Mouse (Mus musculus) CD8-positive naive resting alpha-beta T cell, adult 2 months (primary cell): Measurements from ENCODE around the gene Sf3b3.
"Not testable (repeated sequence)": the region's sequence is repeated elsewhere in the genome, so short reads cannot be mapped to it uniquely, and the experiment has no call there.

Experiments used
- DNase-seq, 2 experiments: peaks; one replicate each; pipeline ENCODE4 v3.0.0; 2022; ENCODE audit warnings: low read depth in 2 of 2, low spot score in 2 of 2

The Sf3b3 gene

DNA sequence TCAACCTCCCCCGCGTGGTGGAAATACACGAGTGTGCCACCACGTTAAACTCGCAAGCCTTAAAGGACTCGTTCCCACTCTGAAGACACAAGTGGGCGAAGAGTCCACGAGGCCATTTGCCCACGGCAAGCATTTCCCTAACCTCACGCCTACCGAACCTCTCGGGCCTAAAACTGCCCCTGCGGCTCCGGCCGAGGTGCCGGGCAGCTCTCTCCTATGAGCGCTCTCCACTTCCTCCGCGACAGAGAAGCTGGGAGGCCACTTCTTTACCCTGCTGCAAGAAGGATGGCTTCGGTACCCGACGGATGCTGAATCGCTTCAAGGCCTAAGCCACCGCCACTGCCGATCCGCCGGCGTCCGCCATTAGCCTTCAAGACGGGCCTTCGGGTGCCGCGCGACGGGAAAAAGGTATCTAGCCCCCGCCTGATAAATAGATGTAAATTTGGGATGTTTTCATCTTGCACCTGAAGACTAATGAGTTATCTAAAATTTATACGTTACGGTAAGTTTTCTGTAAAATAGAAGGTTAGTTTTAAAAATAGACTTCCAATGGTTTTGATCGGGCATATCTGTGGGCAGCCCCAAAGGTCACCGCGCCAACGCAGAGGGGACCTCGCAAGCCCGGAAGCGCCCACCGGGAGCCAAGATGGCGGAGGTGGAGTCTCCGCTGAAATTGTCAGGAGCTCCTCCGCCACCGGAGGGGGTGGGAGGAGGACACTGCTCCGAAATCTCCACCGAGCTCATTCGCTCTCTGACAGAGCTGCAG is at the start of gene Sf3b3, which contains the start of gene Cog4:
Gene Sf3b3, minus strand, starts transcription at position 383 of the 766 bp plus-strand sequence.
Gene Cog4, plus strand, starts transcription at position 196 of the 766 bp plus-strand sequence.
- peak; percentile 83 to 85 for DNase-seq

DNA sequence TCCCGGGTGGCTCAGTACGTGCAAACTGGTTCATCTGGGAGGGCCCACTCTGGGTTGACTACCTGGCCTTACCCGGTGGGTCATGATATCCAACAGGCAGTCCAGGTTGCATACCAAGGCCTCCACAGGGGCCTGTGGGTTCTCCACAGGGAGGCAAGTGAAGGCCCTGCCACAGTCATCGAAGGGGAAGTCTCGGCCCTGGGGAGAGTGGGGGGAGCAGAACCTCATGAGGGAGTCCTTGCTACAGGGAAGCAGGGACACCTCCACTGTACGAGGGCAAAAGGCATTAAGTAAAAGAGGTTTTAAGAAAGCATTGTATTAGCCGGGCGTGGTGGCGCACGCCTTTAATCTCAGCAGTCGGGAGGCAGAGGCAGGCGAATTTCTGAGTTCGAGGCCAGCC is 49.2 kb upstream of the Sf3b3 start:
- DNase-seq = no peak

DNA sequence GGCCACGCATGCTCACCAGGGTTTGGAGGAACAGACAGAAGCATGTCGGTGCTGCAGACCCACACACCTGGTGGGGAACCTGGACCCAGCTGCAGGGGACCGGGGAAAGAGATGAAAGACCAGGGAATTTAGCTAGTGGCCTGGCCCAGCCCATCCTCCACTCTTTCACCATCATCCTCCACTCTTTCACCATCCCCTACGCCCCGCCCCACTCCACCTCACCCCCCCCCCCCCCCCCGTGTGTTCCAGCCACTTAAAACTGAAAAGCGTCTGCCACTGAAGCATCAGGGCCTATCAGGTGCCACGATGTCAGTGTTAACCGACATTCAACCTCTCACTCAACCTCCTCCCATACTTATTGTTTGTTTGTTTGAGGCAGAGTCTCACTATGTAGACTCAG is 48.7 kb upstream of the Sf3b3 start:
- DNase-seq = no peak

- no peak for DNase-seq
Observed at GRCm38 (mm10) chr8:110894851-110895250, 48.3 kb upstream of the Sf3b3 start.

DNA sequence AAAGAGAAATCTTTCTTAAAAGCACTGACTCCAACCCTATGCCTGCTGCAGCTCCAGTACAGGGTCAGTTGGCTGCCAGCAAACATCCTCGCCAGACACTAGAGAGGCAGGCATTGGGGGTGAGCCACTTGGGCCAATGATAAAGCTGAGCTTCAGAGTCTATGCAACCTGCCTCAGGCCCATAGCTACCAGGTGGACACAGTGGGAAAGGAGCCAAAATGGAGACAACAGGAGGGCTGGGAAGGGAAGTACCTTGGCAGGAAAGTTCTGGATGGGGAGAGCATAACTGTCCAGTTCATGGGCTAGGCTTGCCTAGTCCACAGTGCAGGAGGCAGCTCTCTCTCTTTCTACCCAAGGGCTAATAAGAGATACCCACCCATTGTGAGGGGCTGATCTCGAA is 46.3 kb upstream of the Sf3b3 start:
- DNase-seq = no peak

DNA sequence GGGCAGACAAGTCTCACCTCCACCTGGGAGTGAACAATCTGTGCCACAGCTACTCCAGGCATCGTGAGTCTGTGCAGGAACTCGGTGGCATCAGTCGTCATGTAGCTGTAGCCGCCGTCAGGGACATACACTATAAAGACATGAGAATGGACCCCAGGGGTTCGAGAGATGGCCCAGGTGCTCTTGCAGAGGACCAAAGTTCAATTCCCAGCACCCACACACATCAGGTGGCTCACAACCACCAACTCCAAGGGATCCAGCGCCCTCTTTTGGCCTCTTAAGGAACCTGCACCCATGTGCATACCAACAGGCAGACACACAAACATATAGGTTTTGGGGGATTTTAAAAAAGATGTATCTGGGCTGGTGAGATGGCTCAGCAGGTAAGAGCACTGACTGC is 45.5 kb upstream of the Sf3b3 start:
- DNase-seq = no peak

- DNase-seq = no peak
Observed at GRCm38 (mm10) chr8:110889904-110890470, 43.4 kb upstream of the Sf3b3 start.

GRCm38 (mm10) chr8:110888860-110889259 is 42.3 kb upstream of the Sf3b3 start:
- DNase-seq = no peak

- DNase-seq = no peak
Observed at GRCm38 (mm10) chr8:110888441-110888840, 41.9 kb upstream of the Sf3b3 start.

DNA sequence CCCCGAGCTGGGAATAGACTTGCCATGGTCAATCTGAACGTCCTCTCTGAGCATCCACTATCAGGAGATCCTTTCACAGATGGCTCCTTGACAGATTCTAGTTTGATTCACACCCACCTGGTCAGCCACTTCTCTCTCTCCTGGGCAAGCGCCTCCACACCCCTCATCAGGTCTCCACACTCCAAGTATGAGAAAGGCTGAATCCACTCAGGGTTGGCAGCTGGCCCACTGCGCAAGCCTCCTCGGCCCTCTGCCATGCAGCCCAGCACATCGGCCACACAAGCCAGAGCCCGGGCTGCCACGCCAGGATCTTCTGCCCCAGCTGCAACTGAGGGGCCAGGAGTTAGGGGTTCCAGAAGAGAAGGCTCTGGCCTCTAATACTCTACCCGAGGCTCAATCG is 41.0 kb upstream of the Sf3b3 start:
- no peak for DNase-seq

- no peak for DNase-seq
Observed at GRCm38 (mm10) chr8:110886634-110887033, 40.0 kb upstream of the Sf3b3 start.

DNA sequence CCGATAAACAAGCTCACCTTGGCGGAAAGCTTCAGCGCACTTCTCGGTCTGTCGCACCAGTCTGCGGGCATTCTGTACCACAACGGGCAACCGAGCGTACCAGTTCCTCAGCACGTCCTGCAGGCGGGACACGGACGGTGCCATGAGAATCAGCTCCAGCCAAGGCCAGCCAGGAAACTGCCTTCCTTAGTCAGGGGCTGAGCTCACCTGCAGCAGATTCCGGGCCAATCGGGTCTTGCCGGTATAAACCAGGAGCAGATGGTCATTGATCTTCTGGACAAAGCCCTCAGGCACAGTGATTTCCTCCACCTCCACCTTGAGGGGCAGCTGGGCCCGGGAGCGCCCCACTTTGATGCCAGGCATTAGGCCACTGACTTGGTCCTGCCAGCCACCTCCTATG is 37.2 kb upstream of the Sf3b3 start:
- no peak for DNase-seq

DNA sequence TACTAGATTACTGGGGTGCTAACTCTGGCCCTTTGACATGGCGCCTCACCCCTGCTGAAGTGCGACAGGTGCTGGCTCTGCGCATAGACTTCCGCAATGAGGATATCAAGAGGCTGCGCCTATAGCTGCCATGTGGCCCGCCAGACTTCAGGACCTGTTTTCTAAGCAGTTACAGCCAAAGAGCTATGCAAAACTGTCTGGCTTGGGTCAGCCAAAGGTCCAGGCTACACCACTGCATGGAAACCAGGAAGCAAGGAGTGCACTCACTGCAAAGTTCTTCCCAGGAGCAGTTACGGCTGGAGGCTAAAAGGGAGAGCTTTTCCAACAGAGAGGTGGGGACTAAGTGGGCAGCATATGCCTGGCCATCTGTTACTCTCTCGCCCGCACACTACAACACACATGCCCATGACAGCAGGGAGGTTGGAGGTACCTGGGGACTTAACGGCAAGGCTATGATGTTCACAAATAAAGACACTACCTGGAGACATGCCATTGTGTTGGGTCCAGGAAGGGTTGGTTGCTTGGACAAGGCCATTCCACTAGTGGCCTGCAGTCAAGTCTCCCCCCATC is 35.2 kb upstream of the Sf3b3 start:
- no peak for DNase-seq

- no peak for DNase-seq
Observed at GRCm38 (mm10) chr8:110877862-110878261, 31.3 kb upstream of the Sf3b3 start.

- no peak for DNase-seq
Observed at GRCm38 (mm10) chr8:110870501-110870900, 23.9 kb upstream of the Sf3b3 start.

DNA sequence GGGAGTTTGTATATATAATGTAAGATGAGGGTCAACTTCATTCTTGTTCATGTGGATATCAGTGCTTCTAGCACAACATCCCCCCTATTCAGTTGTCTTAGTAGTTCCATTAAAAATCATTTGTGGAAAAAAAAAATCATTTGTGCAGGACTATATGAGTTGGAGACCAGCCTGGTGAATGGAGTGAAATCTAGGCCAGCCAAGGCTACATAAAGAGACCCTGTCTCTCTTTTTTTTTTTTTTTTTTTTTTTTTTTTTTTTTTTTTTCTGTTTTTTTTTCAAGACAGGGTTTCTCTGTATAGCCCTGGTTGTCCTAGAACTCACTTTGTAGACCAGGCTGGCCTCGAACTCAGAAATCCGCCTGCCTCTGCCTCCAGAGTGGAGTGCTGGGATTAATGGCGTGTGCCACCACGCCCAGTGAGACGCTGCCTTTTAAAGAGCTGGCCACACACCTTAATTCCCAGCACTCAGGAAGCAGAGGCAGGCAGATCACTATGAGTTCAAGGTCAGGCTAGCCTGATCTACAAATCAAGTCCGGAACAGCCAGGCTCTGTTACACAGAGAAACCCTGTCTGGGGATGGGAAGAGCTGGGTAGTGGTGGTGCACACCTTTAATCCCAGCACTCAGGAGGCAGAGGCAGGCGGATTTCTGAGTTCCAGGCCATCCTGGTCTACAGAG is 14.9 kb upstream of the Sf3b3 start:
- not testable (repeated sequence) for DNase-seq

- DNase-seq = no peak
Observed at GRCm38 (mm10) chr8:110859651-110860501, 13.3 kb upstream of the Sf3b3 start.

GRCm38 (mm10) chr8:110856760-110857461 is 10.3 kb upstream of the Sf3b3 start:
- no peak for DNase-seq

DNA sequence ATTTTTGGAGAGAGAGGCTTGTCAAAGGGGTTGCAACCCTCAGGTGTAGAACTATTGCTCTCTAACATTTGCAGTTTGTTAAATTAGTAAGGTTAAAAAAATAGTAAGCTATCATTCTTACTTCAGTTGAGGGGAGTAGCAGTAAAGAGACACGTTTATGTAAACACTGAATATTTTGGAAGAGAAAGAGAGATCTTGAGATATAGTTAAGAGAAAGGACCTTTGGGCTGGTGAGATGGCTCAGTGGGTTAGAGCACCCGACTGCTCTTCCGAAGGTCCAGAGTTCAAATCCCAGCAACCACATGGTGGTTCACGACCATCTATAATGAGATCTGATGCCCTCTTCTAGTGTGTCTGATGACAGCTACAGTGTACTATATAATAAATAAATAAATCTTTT is 9.5 kb upstream of the Sf3b3 start:
- not testable (repeated sequence) for DNase-seq

GRCm38 (mm10) chr8:110851186-110851585 is 4.6 kb upstream of the Sf3b3 start:
- no peak for DNase-seq
